Mouse (Mus musculus) spleen, adult 2 months (tissue): ENCODE measurements around the gene Dact1.

Experiments
- CTCF ChIP-seq: fragments of 200-500 bp; IDR thresholded peaks from 2 replicates; pipeline ENCODE4 v1.5.1; 2011; ENCODE audit warnings: mild to moderate bottlenecking, inconsistent platforms; ENCODE audit not compliant: insufficient read depth, insufficient read length, insufficient replicate concordance; ENCODE audit errors: extremely low read depth
- POLR2A ChIP-seq: fragments of 200-500 bp; IDR thresholded peaks from 2 replicates; pipeline ENCODE4 v1.6.1; 2011; ENCODE audit warnings: low read depth, low read length, inconsistent platforms

DNA sequence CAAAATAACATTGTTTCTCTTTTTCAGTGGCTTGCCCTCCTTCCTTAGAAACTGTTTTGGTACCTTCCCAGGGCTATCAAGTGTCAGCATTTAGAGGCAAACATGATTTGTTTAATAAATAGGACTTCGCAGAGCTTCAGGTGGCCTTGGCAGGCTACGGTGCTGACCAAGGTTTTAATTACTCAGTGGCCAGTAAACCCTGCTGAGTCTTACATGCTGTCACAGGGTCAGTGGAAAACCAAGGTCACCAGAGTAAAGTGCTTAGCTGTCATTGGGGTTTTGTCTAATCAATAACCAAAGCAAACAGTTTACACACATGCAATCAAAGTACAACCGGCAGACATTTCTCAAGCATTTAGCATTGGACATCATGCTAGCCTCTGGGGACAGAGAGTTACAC lies 45.4 kb downstream of the Dact1 start:
- no peak for TF ChIP-seq POLR2A
- TF ChIP-seq CTCF, result no peak
